Mouse (Mus musculus) embryo, embryonic 9.5 days (tissue): ENCODE results near the gene Prpf18.

Source experiments
- DNase-seq: peaks from one replicate; pipeline ENCODE4 v3.0.0-alpha.2; 2017; ENCODE audit errors: extremely low spot score

Prpf18 gene

GRCm38 (mm10) chr2:4575163-4575562 is 76.8 kb downstream of the Prpf18 start:
- no peak for DNase-seq

GRCm38 (mm10) chr2:4574251-4574650 is 77.7 kb downstream of the Prpf18 start:
- DNase-seq = no peak

- no peak for DNase-seq
Measured at GRCm38 (mm10) chr2:4573386-4573785, 78.5 kb downstream of the Prpf18 start.

- DNase-seq = no peak
Measured at GRCm38 (mm10) chr2:4572498-4573263, 79.2 kb downstream of the Prpf18 start.
